Mouse (Mus musculus): ENCODE results near the gene Olfr25. TPM values are rescaled to one million over a fixed set of nuclear protein-coding genes. Genes with fewer than 3 reads are reported as not detected.

The Olfr25 gene
- not detected in 2 replicates for polyA plus RNA-seq (2015; fragmentation: Nextera tagmentation; extraction: Ambion mirVana)

DNA sequence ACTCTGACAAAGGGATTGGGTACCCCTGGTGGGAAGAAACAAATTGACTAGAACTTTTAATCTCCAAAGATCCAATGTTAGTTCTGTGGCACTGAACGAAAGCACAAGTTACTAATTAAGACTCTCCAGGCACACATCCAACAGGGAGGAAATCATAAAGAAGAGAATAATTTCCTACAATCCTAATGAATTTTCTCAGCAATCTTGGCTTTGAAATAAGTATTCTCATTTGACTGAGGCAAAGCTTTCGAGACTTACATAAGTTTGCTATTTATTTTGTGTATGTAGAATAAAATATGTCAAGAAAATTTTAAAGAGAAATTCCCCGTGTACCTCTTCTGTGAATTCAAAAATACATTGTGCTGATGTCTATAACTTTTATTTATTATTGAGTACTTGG, at the start of gene Olfr25:
Olfr25 (plus strand) TSS at position 301 of the 400 bp plus-strand sequence.
- WGBS = 76% methylated on average over 3 of the region's 3 CpGs
- H3K27me3 ChIP-seq (replicated peaks; ENCODE audit: control insufficient read depth, insufficient read depth, low read length) = no peaks in the 10 kb centered on the region
- no peaks in the 10 kb centered on the region for H3K4me1 ChIP-seq (ENCODE audit: control insufficient read depth, insufficient read depth, low read length)
- no peak within 1 kb of the TSS for H3K27ac ChIP-seq (ENCODE audit: low read length)
- ATAC-seq = no peak
- H3K4me2 ChIP-seq (ENCODE audit: low read depth, low read length) = no peak within 1 kb of the TSS
- H3K9ac ChIP-seq (ENCODE audit: low read depth, low read length) = no peak within 1 kb of the TSS
- no peaks in the 10 kb centered on the region for H3K36me3 ChIP-seq (ENCODE audit: control insufficient read depth, insufficient read depth, low read length)
- no peak within 1 kb of the TSS for H3K4me3 ChIP-seq (ENCODE audit: low read length)
- H3K9me3 ChIP-seq (ENCODE audit: control insufficient read depth, low read length) = no peaks in the 10 kb centered on the region

- Histone ChIP-seq H3K4me3 (ENCODE audit: low read length) (no peak within 1 kb of the TSS), H3K9me3 (ENCODE audit: control insufficient read depth, low read length) (no peaks in the 10 kb centered on the region), H3K27ac (ENCODE audit: low read length) (no peak within 1 kb of the TSS), H3K9ac (ENCODE audit: low read depth, low read length) (no peak within 1 kb of the TSS), H3K27me3 (replicated peaks; ENCODE audit: control insufficient read depth, insufficient read depth, low read length) (no peaks in the 10 kb centered on the region), H3K4me1 (ENCODE audit: control insufficient read depth, insufficient read depth, low read length) (no peaks in the 10 kb centered on the region), H3K4me2 (ENCODE audit: low read depth, low read length) (no peak within 1 kb of the TSS), H3K36me3 (ENCODE audit: control insufficient read depth, insufficient read depth, low read length) (no peaks in the 10 kb centered on the region)
- WGBS = 84% methylated on average over 1 of the region's 1 CpGs
- no peak for ATAC-seq
Observed at GRCm38 (mm10) chr9:38290807-38291206, 38.1 kb upstream of the Olfr25 start, which contains the start of gene Olfr896-ps1. Olfr896-ps1 (plus strand) TSS chr9:38291107.

DNA sequence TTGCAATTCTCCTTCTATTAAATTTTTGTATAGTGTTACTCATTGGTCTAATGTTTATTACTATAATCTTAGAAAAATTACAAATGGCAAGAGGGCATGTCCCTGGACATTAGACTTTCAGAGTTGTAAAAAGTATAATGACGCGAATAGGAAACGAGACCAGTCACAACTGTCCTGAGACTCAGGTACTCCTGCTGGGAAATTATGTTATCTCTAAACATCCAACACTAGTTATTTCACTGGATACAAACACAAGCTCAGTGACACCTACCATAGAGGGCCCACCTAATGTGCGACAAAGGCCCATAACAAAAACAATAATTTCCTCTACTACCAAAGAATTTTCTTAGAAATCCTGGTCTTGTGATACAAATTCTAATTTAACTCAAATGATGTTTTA, 19.3 kb downstream of the Olfr25 start, which contains the start of gene Olfr898:
Olfr898 (plus strand) TSS at position 301 of the 400 bp plus-strand sequence.
- Histone ChIP-seq H3K9me3 (ENCODE audit: control insufficient read depth, low read length) (no peaks in the 10 kb centered on the region), H3K36me3 (ENCODE audit: control insufficient read depth, insufficient read depth, low read length) (no peaks in the 10 kb centered on the region), H3K27ac (ENCODE audit: low read length) (no peak within 1 kb of the TSS), H3K4me3 (ENCODE audit: low read length) (no peak within 1 kb of the TSS), H3K4me2 (ENCODE audit: low read depth, low read length) (no peak within 1 kb of the TSS), H3K4me1 (ENCODE audit: control insufficient read depth, insufficient read depth, low read length) (no peaks in the 10 kb centered on the region), H3K27me3 (replicated peaks; ENCODE audit: control insufficient read depth, insufficient read depth, low read length) (no peaks in the 10 kb centered on the region), H3K9ac (ENCODE audit: low read depth, low read length) (no peak within 1 kb of the TSS)
- 94% methylated on average over 4 of the region's 4 CpGs for WGBS
- no peak for ATAC-seq

GRCm38 (mm10) chr9:38366596-38366995, 37.7 kb downstream of the Olfr25 start, which contains the start of gene Olfr250:
Olfr250 (plus strand) TSS chr9:38366896.
- no peaks in the 10 kb centered on the region for H3K36me3 ChIP-seq (ENCODE audit: control insufficient read depth, insufficient read depth, low read length)
- no peak for ATAC-seq
- no peaks in the 10 kb centered on the region for H3K9me3 ChIP-seq (ENCODE audit: control insufficient read depth, low read length)
- 94% methylated on average over 2 of the region's 2 CpGs for WGBS
- no peak within 1 kb of the TSS for H3K4me3 ChIP-seq (ENCODE audit: low read length)
- H3K4me1 ChIP-seq (ENCODE audit: control insufficient read depth, insufficient read depth, low read length) = no peaks in the 10 kb centered on the region
- no peak within 1 kb of the TSS for H3K27ac ChIP-seq (ENCODE audit: low read length)
- H3K9ac ChIP-seq (ENCODE audit: low read depth, low read length) = no peak within 1 kb of the TSS
- no peak within 1 kb of the TSS for H3K4me2 ChIP-seq (ENCODE audit: low read depth, low read length)
- no peaks in the 10 kb centered on the region for H3K27me3 ChIP-seq (replicated peaks; ENCODE audit: control insufficient read depth, insufficient read depth, low read length)

DNA sequence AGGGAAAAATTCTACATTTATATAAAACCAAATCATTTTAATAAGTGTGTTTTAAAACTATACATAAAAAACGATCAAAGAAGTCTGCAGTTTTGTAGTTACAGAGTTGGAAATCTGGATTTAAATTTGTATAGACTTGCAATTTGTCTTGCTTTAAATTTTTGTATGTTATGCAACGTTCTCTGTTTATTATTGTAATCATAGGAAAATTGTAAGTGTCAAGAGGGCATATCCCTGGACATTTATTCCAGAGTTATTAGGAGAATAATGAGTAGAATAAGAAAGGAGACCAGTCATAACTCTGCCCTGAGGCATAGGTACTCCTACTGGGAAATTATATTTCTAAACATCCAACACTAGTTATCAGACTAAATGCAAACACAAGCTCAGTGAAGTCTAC, 47.9 kb downstream of the Olfr25 start, which contains the start of gene Olfr251:
Olfr251 (plus strand) TSS at position 301 of the 400 bp plus-strand sequence.
- Histone ChIP-seq H3K9me3 (ENCODE audit: control insufficient read depth, low read length) (no peaks in the 10 kb centered on the region), H3K27ac (ENCODE audit: low read length) (no peak within 1 kb of the TSS), H3K4me3 (ENCODE audit: low read length) (no peak within 1 kb of the TSS), H3K4me1 (ENCODE audit: control insufficient read depth, insufficient read depth, low read length) (no peaks in the 10 kb centered on the region), H3K4me2 (ENCODE audit: low read depth, low read length) (no peak within 1 kb of the TSS), H3K36me3 (ENCODE audit: control insufficient read depth, insufficient read depth, low read length) (no peaks in the 10 kb centered on the region), H3K27me3 (replicated peaks; ENCODE audit: control insufficient read depth, insufficient read depth, low read length) (no peaks in the 10 kb centered on the region), H3K9ac (ENCODE audit: low read depth, low read length) (no peak within 1 kb of the TSS)
- whole genome bisulfite sequencing = 66% methylated on average over 2 of the region's 2 CpGs
- ATAC-seq = no peak

Other genes starting within 250 kb of the Olfr25 start
- not detected in 2 replicates for gene Olfr887, start 245.0 kb upstream of the Olfr25 start, polyA plus RNA-seq (2015; fragmentation: Nextera tagmentation; extraction: Ambion mirVana)
- not detected in 2 replicates for gene Olfr888, start 220.9 kb upstream of the Olfr25 start, polyA plus RNA-seq (2015; fragmentation: Nextera tagmentation; extraction: Ambion mirVana)
- gene Olfr889, start 213.9 kb upstream of the Olfr25 start, polyA plus RNA-seq (2015; fragmentation: Nextera tagmentation; extraction: Ambion mirVana) = 0.04 TPM in 2 replicates
- not detected in 2 replicates for gene Olfr890, start 186.5 kb upstream of the Olfr25 start, polyA plus RNA-seq (2015; fragmentation: Nextera tagmentation; extraction: Ambion mirVana)
- gene Olfr891, start 148.2 kb upstream of the Olfr25 start, polyA plus RNA-seq (2015; fragmentation: Nextera tagmentation; extraction: Ambion mirVana) = not detected in 2 replicates
- gene Olfr893, start 120.7 kb upstream of the Olfr25 start, polyA plus RNA-seq (2015; fragmentation: Nextera tagmentation; extraction: Ambion mirVana) = not detected in 2 replicates
- gene Olfr894, start 111.0 kb upstream of the Olfr25 start, polyA plus RNA-seq (2015; fragmentation: Nextera tagmentation; extraction: Ambion mirVana) = not detected in 2 replicates
- not detected in 2 replicates for gene Olfr143, start 76.3 kb upstream of the Olfr25 start, polyA plus RNA-seq (2015; fragmentation: Nextera tagmentation; extraction: Ambion mirVana)
- gene Olfr895, start 61.2 kb upstream of the Olfr25 start, polyA plus RNA-seq (2015; fragmentation: Nextera tagmentation; extraction: Ambion mirVana) = not detected in 2 replicates
- gene Olfr896-ps1, start 38.0 kb upstream of the Olfr25 start, polyA plus RNA-seq (2015; fragmentation: Nextera tagmentation; extraction: Ambion mirVana) = not detected in 2 replicates
- not detected in 2 replicates for gene Olfr898, start 19.4 kb downstream of the Olfr25 start, polyA plus RNA-seq (2015; fragmentation: Nextera tagmentation; extraction: Ambion mirVana)
- not detected in 2 replicates for gene Olfr250, start 37.8 kb downstream of the Olfr25 start, polyA plus RNA-seq (2015; fragmentation: Nextera tagmentation; extraction: Ambion mirVana)
- not detected in 2 replicates for gene Olfr251, start 48.0 kb downstream of the Olfr25 start, polyA plus RNA-seq (2015; fragmentation: Nextera tagmentation; extraction: Ambion mirVana)
- not detected in 2 replicates for gene Olfr147, start 72.6 kb downstream of the Olfr25 start, polyA plus RNA-seq (2015; fragmentation: Nextera tagmentation; extraction: Ambion mirVana)
- not detected in 2 replicates for gene Olfr901, start 100.4 kb downstream of the Olfr25 start, polyA plus RNA-seq (2015; fragmentation: Nextera tagmentation; extraction: Ambion mirVana)
- gene Olfr902, start 118.6 kb downstream of the Olfr25 start, polyA plus RNA-seq (2015; fragmentation: Nextera tagmentation; extraction: Ambion mirVana) = not detected in 2 replicates
- not detected in 2 replicates for gene Olfr904, start 134.1 kb downstream of the Olfr25 start, polyA plus RNA-seq (2015; fragmentation: Nextera tagmentation; extraction: Ambion mirVana)
- not detected in 2 replicates for gene Olfr905, start 142.0 kb downstream of the Olfr25 start, polyA plus RNA-seq (2015; fragmentation: Nextera tagmentation; extraction: Ambion mirVana)
- not detected in 2 replicates for gene Olfr906, start 158.0 kb downstream of the Olfr25 start, polyA plus RNA-seq (2015; fragmentation: Nextera tagmentation; extraction: Ambion mirVana)
- gene Olfr907, start 166.7 kb downstream of the Olfr25 start, polyA plus RNA-seq (2015; fragmentation: Nextera tagmentation; extraction: Ambion mirVana) = not detected in 2 replicates
- not detected in 2 replicates for gene Olfr911-ps1, start 192.5 kb downstream of the Olfr25 start, polyA plus RNA-seq (2015; fragmentation: Nextera tagmentation; extraction: Ambion mirVana)
- not detected in 2 replicates for gene Olfr910, start 208.8 kb downstream of the Olfr25 start, polyA plus RNA-seq (2015; fragmentation: Nextera tagmentation; extraction: Ambion mirVana)

Data from intestine, embryonic 16.5 days (tissue).